Mouse (Mus musculus) heart, embryonic 10.5 days (tissue): ENCODE results near the gene Dpp6. TPM values are rescaled to one million over a fixed set of nuclear protein-coding genes. Genes with fewer than 3 reads are reported as not detected.

ENCODE experiments used
- DNase-seq: peaks from one replicate; pipeline ENCODE4 v3.0.0-alpha.2; 2017; ENCODE audit warnings: low spot score
- H3K27ac ChIP-seq: fragments of 300-500 bp; sonication (generic); 2 replicates; pipeline ENCODE4 v1.5.1; 2016; ENCODE audit warnings: mild to moderate bottlenecking
- H3K27me3 ChIP-seq: fragments of 300-500 bp; sonication (generic); 2 replicates; pipeline ENCODE4 v1.6.1; 2016; ENCODE audit warnings: mild to moderate bottlenecking; ENCODE audit not compliant: poor library complexity, insufficient read depth, severe bottlenecking
- H3K36me3 ChIP-seq: fragments of 300-500 bp; sonication (generic); 2 replicates; pipeline ENCODE4 v1.6.1; 2016; ENCODE audit warnings: mild to moderate bottlenecking, moderate library complexity
- H3K4me1 ChIP-seq: fragments of 300-500 bp; sonication (generic); 2 replicates; pipeline ENCODE4 v1.6.1; 2016; ENCODE audit warnings: mild to moderate bottlenecking
- H3K4me3 ChIP-seq: fragments of 300-500 bp; sonication (generic); 2 replicates; pipeline ENCODE4 v1.5.1; 2016; ENCODE audit warnings: mild to moderate bottlenecking, moderate library complexity
- H3K9me3 ChIP-seq: fragments of 300-500 bp; sonication (generic); 2 replicates; pipeline ENCODE4 v1.6.1; 2016; ENCODE audit warnings: mild to moderate bottlenecking, moderate library complexity
- WGBS: fragments of 180-500 bp; shearing (Covaris S2); methylation state at CpG from one replicate; pipeline ENCODE4 v1.1.7; 2016; 5-methylcytosine and 5-hydroxymethylcytosine counted together
- polyA plus RNA-seq: library from polyadenylated mRNA; unstranded; fragments of >200 nt; fragmentation: Nextera tagmentation; extraction: Ambion mirVana; gene quantifications from 2 replicates; pipeline ENCODE4 v1.2.1, GENCODE M21; 2016

Gene Dpp6
- polyA plus RNA-seq, 1 experiment from 2014 or later, result 0.92 TPM

DNA sequence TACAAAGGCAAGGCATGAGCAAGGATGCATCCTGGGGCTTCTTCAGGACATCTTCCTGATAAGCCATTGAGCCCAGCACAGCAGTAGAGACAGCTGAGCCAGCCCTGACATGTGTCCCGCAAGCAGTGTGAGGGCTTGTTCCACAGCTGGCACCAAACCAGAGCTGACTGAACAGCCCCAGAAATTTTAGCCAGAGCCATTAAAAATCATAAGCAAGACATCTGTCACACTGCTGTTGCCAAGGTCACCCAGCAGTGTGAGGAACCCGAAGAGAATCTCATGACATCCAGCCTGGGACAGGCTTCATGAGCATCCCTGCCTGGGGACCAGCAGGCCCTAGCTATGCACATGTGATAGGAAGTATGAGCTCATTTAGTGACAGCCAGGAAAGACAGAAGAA lies 438.2 kb downstream of the Dpp6 start:
- no peak overlapping the region for H3K27ac ChIP-seq
- 92% methylated on average over 2 of the region's 2 CpGs for WGBS
- H3K27me3 ChIP-seq, result 0 out of 2 replicates have a peak, but pooled peaks cover 5% of the 10 kb centered on the region
- DNase-seq, result no peak
- H3K36me3 ChIP-seq, result no peaks in the 10 kb centered on the region
- no peaks in the 10 kb centered on the region for H3K4me1 ChIP-seq
- H3K4me3 ChIP-seq, result no peak overlapping the region
- no peaks in the 10 kb centered on the region for H3K9me3 ChIP-seq

DNA sequence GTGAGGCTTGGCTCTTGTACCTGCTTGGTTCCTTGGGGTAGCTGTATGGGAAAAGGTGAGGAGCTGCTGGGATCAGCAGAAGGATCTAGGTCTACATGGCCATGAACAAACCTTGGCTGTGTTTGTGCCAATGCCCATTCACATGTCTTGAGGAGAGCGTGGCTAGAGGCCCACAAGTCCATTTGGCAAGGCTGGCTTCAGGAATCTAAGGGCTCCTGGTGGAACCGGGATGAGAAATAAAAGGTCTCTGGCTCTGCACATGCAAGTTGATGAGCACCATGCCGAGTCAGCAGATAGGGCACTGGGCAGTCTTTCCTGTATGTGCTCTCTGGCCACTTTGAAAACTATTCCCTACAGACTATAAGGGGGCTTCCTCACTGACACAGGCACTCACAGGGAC lies 441.6 kb downstream of the Dpp6 start:
- no peak overlapping the region for H3K27ac ChIP-seq
- H3K27me3 ChIP-seq, result peaks cover 23% of the 10 kb centered on the region; the same call in 1 of the 2 replicates
- WGBS, result 77% methylated on average over 3 of the region's 3 CpGs
- H3K36me3 ChIP-seq, result no peaks in the 10 kb centered on the region
- peaks cover 5% of the 10 kb centered on the region for H3K4me1 ChIP-seq
- no peak overlapping the region for H3K4me3 ChIP-seq
- no peaks in the 10 kb centered on the region for H3K9me3 ChIP-seq
- DNase-seq, result no peak

DNA sequence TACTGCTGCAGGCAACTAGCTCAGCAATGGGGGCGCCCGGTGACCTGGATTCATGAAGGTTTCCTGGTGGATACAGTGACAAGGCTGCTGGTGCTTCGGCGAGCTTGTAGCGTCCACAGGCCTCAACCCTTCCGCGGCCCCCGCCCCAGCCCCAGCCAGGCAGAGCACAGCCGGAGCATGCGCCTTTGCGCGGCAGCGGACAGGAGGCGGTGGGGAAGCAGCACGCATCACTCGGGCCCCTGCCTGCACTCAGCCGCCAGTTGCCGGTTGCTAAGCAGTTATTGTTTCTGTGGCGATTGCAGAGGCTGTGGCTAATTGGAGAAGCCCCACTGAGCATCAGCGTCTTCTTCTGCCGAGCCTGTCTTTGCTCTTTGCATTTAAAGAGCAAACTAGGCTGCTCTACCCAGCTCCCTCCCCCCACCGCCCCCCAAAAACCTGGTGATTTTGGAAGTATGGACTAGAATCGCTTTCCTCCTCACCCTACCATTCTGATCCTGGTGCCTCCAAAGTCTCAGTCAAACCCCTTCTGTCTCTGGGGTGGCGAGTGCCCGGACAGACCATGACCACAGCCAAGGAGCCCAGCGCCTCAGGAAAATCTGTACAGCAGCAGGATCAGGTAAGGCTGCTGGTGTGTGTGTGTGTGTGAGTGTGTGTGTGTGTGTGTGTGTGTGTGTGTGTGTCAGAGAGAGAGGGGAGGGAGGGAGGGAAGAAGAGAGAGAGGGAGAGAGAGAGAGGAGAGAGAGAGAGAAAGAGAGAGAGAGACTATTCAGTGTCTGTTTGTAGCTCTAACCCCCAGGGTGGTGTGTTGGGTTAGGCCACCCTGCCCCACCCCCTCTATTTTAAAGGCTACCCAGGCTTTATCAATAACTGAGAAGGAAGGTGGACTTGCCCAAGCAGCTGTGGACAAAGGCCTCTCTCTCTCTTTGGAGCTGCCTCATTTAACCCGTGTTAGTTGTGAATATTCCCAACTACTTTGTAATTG lies 445.0 kb downstream of the Dpp6 start:
- peak overlapping the region; percentile 49 for H3K4me3 ChIP-seq
- peak overlapping the region; percentile 53 for H3K27ac ChIP-seq
- no peaks in the 10 kb centered on the region for H3K36me3 ChIP-seq
- peaks cover 23% of the 10 kb centered on the region; the same call in 1 of the 2 replicates for H3K27me3 ChIP-seq
- H3K9me3 ChIP-seq, result no peaks in the 10 kb centered on the region
- WGBS, result 12% methylated on average over 27 of the region's 27 CpGs
- peak; percentile 76 for DNase-seq
- H3K4me1 ChIP-seq, result peaks cover 5% of the 10 kb centered on the region

DNA sequence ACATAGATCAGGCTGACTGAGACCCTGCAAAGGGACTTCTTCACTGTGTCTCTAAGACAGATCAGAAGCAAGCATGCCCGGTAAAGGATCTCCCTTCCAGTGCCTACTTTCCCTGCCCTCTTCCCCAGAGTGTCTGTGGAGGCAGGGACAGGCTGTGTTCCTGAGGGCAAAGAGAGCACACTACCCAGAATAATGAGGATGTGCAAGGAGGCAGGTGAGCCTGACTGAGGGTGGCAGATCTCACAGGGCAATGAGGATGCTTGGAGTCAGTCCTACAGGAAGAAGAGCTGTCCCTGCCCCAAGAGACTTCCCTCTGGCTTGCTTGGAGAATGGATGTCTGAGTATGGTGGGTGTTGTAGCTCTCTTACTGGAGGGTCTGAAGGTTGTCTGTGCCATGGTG lies 445.7 kb downstream of the Dpp6 start:
- Histone ChIP-seq H3K9me3 (no peaks in the 10 kb centered on the region), H3K4me3 (no peak overlapping the region), H3K36me3 (no peaks in the 10 kb centered on the region), H3K4me1 (peaks cover 5% of the 10 kb centered on the region), H3K27me3 (peaks cover 23% of the 10 kb centered on the region; the same call in 1 of the 2 replicates), H3K27ac (no peak overlapping the region)
- DNase-seq, result no peak
- WGBS, result 71% methylated on average over 1 of the region's 1 CpGs

DNA sequence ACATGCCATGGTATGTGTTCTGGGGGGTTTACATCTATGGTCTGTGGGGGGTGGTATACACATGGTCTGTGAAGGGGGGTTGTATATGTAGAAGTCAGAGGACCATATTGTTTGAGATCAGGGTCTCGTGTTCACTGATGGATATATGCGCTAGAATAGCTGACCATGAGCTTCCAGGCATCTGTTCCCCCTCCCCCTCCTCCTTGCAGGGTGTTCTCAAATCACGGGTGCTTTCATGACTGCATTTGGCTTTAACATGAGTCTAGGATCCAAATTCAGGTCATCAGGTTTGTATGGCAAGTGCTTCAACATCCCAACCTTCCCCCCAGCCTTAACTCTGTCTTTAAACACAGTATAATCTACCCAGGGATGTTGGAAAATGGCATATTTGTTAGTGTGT lies 448.3 kb downstream of the Dpp6 start:
- 71% methylated on average over 3 of the region's 3 CpGs for WGBS
- peak; percentile 6 for DNase-seq
- Histone ChIP-seq H3K9me3 (no peaks in the 10 kb centered on the region), H3K4me3 (no peak overlapping the region), H3K27ac (no peak overlapping the region), H3K4me1 (peaks cover 5% of the 10 kb centered on the region), H3K27me3 (peaks cover 19% of the 10 kb centered on the region; the same call in 1 of the 2 replicates), H3K36me3 (no peaks in the 10 kb centered on the region)

DNA sequence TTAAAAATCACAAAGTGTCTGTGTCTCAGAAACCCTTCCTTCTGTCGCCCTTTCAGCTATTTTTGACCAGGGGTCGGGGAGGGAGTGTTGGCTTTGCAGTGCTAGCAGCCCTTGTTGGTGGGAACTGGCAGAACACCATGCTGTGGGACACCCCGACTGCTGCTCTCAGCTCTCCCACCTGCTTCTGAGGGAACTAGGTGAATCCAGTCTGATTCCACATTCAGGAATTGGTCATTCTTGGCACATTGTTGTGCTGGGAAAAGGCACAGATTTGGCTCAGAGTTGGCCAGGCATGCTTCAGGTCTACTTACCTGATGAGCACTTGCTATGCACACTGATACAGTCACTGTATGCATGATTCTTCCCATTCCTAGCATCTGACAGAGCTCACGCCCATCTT lies 454.3 kb downstream of the Dpp6 start:
- H3K9me3 ChIP-seq, result no peaks in the 10 kb centered on the region
- H3K4me3 ChIP-seq, result no peak overlapping the region
- WGBS, result 62% methylated on average over 4 of the region's 4 CpGs
- H3K27me3 ChIP-seq, result no peaks in the 10 kb centered on the region
- H3K4me1 ChIP-seq, result no peaks in the 10 kb centered on the region
- no peak for DNase-seq
- no peak overlapping the region for H3K27ac ChIP-seq
- no peaks in the 10 kb centered on the region for H3K36me3 ChIP-seq

DNA sequence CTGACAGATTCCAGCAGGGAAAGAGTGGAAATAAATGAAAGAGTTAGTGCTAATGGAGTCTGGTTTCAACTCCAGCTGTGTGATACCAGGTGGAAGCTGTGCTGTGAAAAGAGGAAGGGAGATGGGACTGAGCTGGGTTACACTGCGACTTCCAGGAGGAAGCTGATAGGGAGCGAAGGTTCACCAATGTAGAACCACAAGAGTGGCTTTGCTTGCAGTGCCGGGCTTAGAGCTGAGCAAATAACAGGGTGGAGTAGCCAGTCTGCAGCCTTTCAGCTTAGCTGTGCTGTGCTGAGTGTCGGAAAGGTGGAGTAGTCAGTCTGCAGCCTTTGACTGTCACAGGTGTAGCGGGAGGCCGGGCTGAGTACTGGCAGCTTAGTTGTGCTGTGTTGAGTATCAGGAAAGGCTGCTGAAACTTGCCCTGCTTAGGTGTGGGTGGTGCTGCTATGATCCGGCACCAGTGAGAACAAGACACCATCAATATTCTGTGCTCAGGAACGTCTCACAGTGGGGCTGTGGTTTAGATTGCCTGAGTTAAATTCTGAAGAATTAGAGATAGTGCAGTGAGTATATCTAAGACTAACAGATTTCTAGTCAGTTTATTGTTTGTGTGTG lies 457.9 kb downstream of the Dpp6 start:
- Histone ChIP-seq H3K36me3 (no peaks in the 10 kb centered on the region), H3K27ac (no peak overlapping the region), H3K4me3 (no peak overlapping the region), H3K27me3 (no peaks in the 10 kb centered on the region), H3K9me3 (no peaks in the 10 kb centered on the region), H3K4me1 (no peaks in the 10 kb centered on the region)
- WGBS, result 60% methylated on average over 8 of the region's 8 CpGs
- no peak for DNase-seq

DNA sequence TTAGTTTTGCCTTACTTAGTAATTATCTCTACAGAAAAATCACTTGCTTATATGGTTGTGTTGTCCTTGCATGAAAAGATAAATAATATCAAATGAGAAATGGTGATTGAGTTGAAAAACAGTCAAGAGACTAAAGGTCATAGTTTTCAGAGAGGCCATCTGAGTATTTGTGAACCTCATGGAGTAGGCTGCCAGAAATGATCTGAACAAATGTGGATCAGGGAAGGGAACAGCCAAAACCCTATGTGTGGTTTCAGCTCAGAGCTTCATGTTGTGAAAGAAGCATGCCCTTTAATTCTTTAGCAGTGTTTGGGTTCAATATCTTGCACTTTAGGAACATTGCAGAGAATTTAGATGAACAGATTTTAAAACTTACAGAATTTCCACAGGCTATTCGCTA lies 458.9 kb downstream of the Dpp6 start:
- WGBS, result 84% methylated on average over 1 of the region's 1 CpGs
- Histone ChIP-seq H3K4me1 (no peaks in the 10 kb centered on the region), H3K27me3 (no peaks in the 10 kb centered on the region), H3K9me3 (no peaks in the 10 kb centered on the region), H3K36me3 (no peaks in the 10 kb centered on the region), H3K27ac (no peak overlapping the region), H3K4me3 (no peak overlapping the region)
- no peak for DNase-seq

DNA sequence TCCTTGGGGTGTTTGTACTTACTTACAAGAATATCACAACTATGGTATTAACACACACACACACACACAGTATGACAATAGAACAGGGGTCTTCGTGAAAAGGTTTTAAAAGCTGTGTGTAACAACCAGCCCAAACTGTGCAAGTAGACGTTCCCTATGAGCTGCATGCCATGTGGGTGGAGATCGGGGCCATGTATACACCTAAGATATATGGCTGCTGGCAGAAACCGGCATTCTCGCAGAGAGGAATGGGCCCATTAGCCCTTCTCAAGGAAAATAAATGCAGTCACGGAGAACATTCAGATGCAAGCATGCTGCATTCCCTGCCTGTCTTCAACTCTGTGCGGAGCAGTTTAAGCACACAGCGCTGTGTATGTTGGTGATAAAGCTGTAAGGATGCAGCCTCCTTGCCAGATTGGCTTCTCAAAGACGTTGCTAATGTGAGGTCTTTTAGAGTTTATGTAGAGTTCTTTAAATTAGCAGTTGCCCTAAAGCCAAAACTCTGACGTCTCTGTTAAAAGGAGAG lies 461.2 kb downstream of the Dpp6 start:
- no peaks in the 10 kb centered on the region for H3K4me1 ChIP-seq
- H3K36me3 ChIP-seq, result no peaks in the 10 kb centered on the region
- no peak for DNase-seq
- no peaks in the 10 kb centered on the region for H3K9me3 ChIP-seq
- no peak overlapping the region for H3K4me3 ChIP-seq
- H3K27ac ChIP-seq, result no peak overlapping the region
- 82% methylated on average over 10 of the region's 10 CpGs for WGBS
- H3K27me3 ChIP-seq, result no peaks in the 10 kb centered on the region

DNA sequence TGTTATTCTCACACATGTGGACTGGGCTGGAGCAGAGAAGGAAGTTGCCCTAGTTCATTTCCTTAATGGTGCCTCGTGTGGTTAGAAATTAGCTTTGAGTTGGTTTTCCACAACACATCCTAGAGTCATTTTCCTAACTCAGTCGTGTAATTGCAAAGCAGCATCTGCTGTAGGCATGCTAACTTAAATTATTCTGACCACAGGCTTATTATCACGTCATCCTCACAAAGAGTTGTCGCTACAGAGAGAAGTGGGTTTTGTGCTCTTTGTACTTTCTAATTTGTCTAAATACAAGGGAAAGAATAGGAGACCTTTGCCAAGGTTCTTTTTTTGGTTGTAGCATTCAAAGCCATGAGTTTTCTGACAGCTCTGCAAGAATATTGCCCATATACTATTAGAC lies 469.9 kb downstream of the Dpp6 start:
- Histone ChIP-seq H3K36me3 (no peaks in the 10 kb centered on the region), H3K27ac (no peak overlapping the region), H3K9me3 (no peaks in the 10 kb centered on the region), H3K4me1 (no peaks in the 10 kb centered on the region), H3K4me3 (no peak overlapping the region), H3K27me3 (no peaks in the 10 kb centered on the region)
- 74% methylated on average over 4 of the region's 4 CpGs for WGBS
- no peak for DNase-seq

DNA sequence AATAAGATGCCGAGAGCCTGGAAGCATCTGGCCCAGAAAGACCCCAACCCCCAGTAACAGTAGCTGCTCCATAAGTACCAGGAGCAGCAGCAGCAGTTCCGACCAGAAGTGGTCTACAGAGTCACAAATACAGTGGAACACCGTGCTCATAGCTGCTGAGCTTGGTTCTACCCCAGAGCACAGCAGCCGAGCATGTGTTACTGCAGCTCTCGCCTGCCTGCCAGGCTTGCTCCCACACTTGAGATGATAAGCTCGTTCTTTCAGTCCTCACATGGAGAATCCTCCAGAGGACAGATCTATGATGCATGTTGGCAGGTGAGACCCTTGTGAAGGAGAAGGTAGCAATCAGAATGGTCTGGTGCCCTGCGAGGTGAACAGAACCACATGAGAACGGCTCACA lies 474.4 kb downstream of the Dpp6 start:
- 71% methylated on average over 8 of the region's 8 CpGs for WGBS
- no peak overlapping the region for H3K4me3 ChIP-seq
- H3K27ac ChIP-seq, result no peak overlapping the region
- H3K4me1 ChIP-seq, result no peaks in the 10 kb centered on the region
- H3K9me3 ChIP-seq, result no peaks in the 10 kb centered on the region
- no peaks in the 10 kb centered on the region for H3K27me3 ChIP-seq
- H3K36me3 ChIP-seq, result no peaks in the 10 kb centered on the region
- DNase-seq, result no peak

DNA sequence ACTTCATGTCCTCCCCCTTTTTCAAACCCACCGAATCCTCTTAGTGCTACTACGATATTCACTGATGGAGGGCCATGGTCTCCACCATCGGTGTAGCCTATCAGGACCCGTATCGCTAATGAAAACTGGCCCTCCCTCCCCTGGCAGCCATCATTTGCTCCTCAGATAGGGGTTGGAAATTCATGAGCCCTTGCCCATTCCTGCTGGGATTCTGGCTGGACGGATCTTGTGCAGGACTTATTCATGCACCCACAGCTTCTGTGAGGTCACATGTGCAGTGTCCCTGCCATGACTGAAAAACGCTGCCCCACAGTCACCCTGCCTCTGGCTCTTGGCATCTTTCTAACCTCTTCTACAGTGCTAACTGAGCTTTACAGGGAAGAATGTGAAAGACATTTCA lies 475.2 kb downstream of the Dpp6 start:
- H3K4me1 ChIP-seq, result no peaks in the 10 kb centered on the region
- 86% methylated on average over 7 of the region's 7 CpGs for WGBS
- DNase-seq, result no peak
- H3K36me3 ChIP-seq, result no peaks in the 10 kb centered on the region
- H3K4me3 ChIP-seq, result no peak overlapping the region
- H3K9me3 ChIP-seq, result no peaks in the 10 kb centered on the region
- no peak overlapping the region for H3K27ac ChIP-seq
- H3K27me3 ChIP-seq, result no peaks in the 10 kb centered on the region

DNA sequence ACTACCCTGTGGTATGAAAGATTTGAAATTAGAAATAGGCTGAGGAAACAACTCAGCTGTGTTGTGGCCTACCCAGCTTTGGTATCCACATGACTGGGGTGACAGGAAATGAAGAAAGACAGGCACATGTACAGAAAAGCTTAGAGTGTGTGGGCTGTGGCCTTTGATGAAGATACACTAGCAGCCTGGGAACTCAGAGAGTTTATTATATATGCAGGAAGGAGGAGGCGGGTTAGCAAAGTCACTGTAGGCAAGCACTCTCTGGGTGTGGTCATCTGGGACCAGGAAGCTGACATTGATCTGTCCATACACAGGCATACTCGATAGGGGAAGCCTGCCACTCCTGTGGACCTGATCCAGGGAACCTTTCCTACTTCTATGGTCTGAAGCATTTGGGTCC lies 487.1 kb downstream of the Dpp6 start:
- no peak overlapping the region for H3K4me3 ChIP-seq
- no peaks in the 10 kb centered on the region for H3K36me3 ChIP-seq
- no peaks in the 10 kb centered on the region for H3K4me1 ChIP-seq
- H3K9me3 ChIP-seq, result no peaks in the 10 kb centered on the region
- no peak for DNase-seq
- WGBS, result 64% methylated on average over 2 of the region's 2 CpGs
- H3K27me3 ChIP-seq, result no peaks in the 10 kb centered on the region
- no peak overlapping the region for H3K27ac ChIP-seq
